Mouse (Mus musculus): ENCODE measurements at regions not wholly inside any gene's neighbourhood (a gene's known extent, or its start where the extent isn't known, plus 50 kb on each side); places are given as distances from the start of the nearest gene placed in this dataset.

DNA sequence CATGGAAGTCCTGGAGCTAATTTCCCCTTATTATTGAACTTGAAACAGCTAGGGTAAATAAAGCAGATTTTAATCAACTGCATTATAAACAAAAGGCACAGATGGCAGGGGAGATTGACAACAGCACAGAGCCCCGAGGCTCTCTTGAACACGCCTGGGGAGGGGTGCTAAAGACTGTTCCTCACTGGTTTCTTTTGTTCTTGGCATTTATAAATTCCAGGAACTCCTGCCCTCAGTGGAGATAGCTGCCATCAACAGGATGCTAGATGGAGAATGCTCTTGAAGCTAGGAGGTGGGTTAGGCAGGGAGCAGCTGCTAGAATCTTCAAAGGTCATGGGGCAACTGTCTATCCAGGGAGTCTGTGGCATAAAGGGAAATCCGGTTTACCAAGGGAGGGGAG, 102.2 kb upstream of the Kit start:
- no peak for DNase-seq

DNA sequence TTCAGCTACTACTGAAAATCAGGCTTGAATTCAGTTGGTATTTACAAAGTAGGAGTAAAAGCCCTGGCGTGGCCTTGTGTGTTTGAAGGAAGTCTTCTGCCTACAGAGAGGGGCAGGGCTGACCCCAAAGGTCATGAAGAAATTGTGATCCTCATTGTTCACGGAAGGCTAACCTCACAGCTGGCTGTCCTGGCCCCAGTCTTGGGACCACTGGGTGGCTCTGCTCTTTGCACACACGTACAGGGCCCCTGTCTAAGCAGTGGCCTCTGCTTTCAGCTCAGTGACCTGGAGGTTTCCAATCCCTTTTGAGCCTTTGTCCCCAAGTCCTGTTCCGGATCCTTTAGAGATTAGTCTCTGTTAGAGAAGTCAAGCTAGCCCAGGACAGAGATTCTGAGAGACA, 99.3 kb upstream of the Kit start:
- no peak for DNase-seq

DNA sequence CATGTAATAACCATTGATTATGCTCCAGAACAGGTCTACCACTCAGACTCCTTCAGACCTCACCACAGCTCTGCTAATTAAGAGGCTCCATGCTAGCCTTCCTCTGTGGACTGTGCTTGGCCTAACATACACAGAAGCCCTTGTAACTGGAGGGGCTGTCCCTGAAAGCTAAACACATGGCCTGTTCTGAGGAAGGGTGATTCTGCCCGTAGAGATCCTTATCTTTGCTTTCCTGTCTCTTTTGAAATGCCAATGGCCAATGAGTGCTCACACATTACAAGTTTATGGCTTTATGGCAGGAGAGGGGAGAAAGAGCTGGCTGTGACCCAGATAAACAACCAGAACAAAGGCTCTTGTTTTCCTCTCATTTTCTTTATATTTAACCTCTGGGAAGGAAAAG, 96.2 kb upstream of the Kit start:
- no peak for DNase-seq

DNA sequence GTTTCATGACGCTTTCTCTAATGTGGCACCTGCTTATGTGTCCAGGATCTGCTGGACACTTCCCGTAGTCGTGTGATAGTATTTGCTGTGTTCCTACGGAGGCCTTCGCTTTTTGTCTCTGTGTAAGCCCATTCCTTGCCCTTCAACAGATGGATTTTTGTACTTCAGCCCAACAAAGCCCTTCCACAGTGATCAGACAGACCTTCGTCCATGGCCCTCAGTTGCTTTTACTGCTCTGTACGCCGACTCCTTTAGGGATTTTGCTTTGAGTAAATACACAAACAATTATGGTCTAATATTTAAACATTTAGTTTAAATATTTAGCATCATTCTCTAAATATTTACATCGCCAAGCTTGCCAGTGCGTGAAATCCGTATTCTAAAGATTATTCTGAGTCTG, 95.6 kb upstream of the Kit start:
- DNase-seq: no peak

DNA sequence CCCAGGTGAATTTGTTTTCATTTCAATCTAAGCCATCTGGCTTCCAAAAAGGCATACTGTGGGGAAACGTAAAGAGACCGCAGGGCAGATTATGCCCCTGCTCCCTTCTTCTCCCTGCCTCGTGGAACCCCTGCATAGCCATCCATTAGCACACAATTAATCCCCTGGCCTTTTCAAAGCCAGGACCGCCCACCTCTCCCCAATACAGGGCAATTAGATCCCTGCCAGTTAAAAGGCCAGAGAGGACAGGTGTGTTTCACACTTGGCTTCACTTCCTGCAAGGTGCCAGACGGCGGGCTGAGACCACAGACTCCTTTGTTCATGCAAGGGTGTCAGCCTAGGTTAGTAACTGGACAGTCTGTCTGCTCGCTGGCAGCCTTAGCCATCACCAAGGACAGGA, 93.1 kb upstream of the Kit start:
- no peak for DNase-seq

DNA sequence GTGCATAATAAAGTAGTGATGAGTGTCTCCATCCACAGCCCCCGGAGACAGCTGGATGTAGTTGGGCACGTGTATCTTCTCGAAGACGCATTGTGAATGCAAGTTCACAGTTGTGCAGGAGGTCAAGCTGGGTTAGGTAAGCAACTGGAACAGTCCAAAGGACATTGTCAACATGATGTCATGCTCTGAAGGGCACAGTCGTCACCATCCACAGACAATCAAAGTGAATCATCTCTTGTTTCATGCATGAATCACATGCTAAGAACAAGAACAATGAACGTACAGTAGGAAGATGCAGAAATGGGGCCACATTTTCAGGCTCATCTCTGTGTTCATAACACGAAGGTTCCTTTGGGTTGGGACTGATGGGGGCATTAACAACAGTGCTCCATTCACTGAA, 90.4 kb upstream of the Kit start:
- DNase-seq: no peak

DNA sequence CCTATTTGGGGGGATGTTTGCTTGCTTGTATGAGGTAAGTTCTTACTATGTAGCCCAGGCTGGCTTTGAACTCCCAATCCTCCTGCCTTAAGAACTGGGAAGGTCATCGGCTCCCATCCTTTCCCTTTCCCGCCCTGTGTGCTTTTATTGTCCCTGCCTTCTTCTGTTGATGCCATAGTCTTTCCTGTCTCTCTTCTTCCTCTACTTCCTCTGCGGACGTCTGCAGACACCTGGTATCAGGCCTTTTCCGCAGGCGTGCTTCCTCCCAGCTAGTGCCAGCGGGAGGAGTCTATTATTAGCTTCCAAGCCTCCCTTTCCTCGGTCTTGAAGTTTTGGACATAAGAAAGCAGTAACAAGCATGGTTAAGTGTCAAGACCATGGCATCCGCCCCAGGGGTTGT, 83.9 kb upstream of the Kit start:
- DNase-seq: peak in 1 of 2 experiments; percentile 12

DNA sequence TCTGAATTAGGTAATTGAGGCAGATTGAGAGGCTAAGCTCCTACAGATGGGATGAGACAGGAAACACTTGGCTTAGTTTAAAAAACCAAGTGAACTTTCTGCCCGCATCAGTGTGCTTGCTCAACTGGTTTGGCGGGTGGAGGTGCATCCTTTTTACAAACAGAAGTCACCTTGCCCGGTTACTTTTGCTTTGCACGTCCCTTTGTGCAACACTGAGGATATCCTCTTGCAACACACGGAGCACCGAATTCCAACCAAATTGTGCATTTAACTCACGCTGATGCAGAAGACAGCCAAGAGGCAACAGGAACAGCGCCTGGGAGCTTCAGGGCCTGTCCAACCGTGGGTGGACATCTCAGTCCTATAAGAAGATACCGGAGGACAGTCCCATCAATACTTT, 80.6 kb upstream of the Kit start:
- no peak for DNase-seq

DNA sequence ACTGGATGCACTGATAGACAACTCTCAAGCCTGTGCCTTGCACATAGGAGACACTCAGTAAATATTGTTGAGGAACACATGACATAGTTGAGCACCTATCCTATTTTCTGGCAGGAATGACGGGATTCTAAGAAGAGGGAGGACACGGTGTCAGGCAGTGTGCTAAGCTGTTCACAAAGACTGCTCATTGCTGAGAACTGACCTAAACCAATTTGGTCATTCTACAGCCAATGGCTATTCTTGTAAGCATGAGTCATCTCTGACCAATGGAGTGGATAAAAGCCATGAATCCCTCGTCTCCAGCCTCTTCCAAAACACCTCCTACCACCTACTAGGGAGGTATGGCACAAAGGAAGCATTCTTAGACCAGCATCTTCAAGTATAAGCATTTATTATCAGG, 75.7 kb upstream of the Kit start:
- no peak for DNase-seq

DNA sequence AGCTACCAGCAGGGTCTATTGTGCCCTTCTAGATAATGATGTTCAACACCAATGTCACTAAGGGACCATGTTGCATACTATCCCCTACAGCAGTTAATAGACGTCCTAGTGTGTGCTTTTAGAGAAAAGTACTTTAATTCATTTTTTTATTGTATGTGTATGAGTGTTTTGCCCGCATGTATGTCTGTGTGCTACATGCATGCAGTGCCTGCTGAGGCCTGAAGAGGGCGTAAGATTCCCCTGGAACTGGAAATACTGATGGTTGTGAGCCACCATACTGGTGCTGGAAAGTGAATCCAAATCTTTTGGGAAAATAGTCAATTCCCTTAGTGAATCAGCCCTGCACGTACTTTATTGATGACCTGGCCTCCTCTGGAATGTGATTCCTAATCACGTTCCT, 75.0 kb upstream of the Kit start:
- DNase-seq: no peak

DNA sequence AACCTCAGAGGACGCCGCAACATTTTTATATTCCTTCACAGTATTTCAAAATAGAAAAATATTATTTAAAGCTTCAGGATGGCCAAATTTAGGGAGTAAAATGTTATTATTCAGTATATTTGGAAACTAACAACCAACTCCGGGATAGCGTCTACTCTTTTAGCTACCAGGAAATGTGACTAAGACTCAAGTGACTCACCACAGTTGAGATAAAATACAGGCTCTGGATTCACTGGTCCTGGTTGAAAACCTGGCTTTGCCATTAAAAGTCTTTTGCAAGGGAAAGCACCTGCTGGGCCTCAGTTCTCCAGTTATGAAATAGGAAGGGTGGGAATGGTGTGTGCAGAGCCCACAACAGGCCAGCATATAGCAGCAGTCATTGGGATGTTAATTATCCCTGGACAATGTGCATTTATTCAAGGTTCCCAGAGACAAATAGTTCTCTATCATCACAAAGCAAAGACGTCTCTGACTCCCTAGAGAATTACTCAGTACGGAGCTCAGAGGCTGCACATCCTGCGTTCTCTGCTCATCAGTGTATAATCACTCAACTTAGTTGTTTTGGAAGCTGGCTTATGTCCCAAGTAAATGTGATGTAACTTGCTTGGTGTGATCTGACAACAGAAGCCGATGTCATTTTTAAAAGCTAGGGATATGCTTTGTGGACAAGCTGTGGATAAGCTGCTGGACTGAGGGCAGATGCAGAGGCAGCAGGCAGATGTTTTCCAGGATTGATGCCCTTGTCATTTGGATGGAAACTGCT, 73.9 kb upstream of the Kit start:
- no peak for DNase-seq

DNA sequence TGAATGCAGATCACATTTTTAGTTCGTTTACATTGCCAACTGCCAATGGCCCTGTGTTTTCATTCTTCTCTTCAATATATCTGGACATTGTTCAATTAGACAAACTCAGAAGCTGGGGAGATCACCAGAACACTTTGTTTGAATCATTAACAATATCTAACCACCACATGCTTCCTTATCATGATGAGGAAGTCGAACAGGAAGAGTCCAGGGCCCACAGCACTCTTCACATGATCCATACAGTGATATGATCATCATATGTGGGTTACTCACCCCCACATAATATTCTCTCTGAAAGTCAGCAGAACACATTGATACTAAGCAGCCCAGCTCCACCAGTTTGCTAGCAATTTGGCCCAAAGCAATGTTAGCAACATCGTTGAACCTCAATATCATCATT, 71.0 kb upstream of the Kit start:
- no peak for DNase-seq

DNA sequence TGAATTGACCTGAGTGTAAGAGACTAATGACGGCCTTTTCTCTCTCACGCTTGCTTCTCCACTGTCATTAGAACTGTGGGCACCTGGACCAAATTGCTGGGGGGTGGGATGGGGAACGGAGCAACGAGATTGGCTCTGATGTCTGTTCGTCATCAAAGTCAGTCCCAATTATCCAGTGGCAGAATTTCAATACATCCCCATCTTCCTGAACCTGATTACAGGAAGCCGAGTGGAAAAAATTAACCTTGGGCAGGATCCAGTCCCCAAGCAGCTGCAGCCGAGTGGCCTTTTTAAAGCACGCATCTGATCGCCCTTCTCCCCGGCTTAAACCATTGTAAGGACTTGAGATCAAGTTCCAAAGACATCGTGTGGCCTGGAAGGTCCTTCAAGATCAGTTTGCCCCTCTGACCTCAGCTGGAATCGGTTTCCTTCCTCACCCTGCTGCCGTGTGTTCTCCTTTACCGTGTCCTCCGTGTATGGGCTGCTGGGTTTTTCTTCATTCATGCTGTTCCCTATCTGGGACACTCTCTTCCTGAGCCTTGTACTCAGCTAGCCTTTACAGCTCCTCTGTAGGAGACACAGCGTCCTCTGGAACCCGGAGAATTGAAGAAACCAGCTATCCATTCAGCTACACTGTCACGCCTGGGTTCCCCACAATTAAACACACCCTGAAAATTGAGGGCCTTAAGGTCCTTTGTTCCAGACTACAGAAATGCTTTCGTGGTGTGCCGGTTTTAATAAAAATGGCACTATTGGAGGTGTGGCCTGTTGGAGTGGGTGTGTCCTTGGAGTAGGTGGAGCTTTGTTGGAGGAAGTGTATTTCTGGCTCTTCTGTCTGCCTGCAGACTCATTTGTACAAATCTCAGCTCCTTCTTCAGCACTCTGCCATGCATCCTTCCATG, 61.9 kb upstream of the Kit start:
- DNase-seq: no peak

DNA sequence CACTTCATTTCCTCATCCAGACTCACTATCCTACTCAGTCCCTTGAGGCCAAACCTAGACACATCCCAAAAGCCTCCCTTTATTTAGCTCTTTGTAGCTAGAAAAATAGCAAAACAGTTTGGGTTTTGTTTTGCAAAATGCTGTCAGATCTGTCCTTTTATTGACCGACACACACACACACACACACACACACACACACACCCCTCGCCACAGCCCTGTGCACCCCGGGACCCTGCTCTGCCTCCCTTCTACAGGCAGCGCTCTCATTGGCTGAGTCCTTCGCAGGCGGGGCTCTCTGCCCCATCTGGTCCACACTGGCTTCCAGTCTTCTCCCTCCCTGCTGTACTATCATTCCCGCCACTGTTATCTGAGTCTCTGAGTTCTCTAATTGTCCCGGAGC, 56.5 kb upstream of the Kit start:
- no peak for DNase-seq

DNA sequence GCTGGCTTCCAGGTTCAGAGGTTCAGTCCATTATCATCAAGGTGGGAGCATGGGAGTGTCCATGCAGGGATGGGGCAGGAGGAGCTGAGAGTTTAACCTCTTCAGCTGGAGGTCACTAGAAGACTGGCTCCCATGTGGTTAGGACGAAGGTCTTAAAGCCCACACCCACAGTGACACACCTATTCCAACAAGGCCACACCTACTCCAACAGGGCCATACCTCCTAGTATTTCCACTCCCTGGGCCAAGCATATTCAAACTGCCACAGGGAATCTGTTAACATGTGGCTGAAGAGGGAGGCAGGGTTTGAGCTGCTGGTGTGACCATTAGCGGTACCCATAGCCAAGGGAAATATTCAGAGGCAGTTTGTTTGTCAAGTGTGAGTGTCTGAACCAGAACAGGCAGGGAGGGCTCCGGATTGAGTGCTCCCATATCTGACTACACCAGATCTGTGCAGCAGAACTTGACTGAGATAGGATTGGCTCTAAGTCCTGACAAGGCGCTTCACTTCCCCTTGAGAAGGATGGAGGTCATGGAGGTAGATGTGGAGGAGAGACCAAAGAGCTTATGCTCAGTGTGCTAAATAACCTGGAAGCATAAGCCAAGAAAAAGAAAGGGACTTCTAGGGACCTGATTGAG, 51.6 kb upstream of the Kit start:
- DNase-seq: no peak
